Mouse (Mus musculus) brain, embryonic 14.5 days (tissue): ENCODE results near the gene Gm39653. TPM values are rescaled to one million over a fixed set of nuclear protein-coding genes. Genes with fewer than 3 reads are reported as not detected.
"Not testable (repeated sequence)": the region's sequence is repeated elsewhere in the genome, so short reads cannot be mapped to it uniquely, and the experiment has no call there.

ENCODE experiments used
- DNase-seq: peaks from one replicate; pipeline ENCODE4 v3.0.0-alpha.2; 2011; ENCODE audit warnings: low read depth
- CTCF ChIP-seq: fragments of 200-500 bp; IDR thresholded peaks from 2 replicates; pipeline ENCODE4 v1.5.1; 2012; ENCODE audit warnings: inconsistent platforms, mild to moderate bottlenecking, moderate library complexity, borderline replicate concordance; ENCODE audit not compliant: insufficient read depth, insufficient read length; ENCODE audit errors: extremely low read depth
- POLR2A ChIP-seq: fragments of 200-500 bp; IDR thresholded peaks from 2 replicates; pipeline ENCODE4 v1.6.1; 2012; ENCODE audit warnings: mild to moderate bottlenecking, inconsistent platforms, borderline replicate concordance; ENCODE audit not compliant: poor library complexity, insufficient read depth, insufficient read length, severe bottlenecking; ENCODE audit errors: extremely low read depth
- polyA plus RNA-seq: library from polyadenylated mRNA; depleted of rRNA; stranded (reverse); fragments of >200 nt; gene quantifications from 2 replicates; pipeline ENCODE4 v1.2.3, GENCODE M21; 2012; rRNA removed

Gm39653 gene
- polyA plus RNA-seq, 1 experiment, result not detected

DNA sequence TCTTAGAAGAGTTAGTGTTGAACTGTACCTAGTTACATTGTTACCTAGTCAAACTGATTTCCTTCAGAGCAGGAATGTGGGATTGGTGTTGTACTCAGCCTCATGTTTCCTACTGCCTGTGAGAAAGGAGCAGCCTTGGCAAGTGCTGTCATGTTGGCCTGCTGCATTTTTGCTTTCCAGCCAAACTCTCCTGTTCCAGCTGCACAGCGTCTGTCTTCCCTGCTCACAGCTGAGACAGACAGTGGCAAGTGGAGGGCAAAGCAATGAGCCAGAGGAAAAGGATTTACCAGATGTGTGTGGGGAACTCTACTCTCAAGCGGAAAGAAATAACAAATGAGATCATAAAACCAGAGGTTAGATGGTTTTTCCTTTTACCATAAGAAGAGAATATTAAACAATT is 12.4 kb downstream of the Gm39653 start:
- peak; percentile 32 for DNase-seq
- TF ChIP-seq POLR2A (no peak), CTCF (no peak)

DNA sequence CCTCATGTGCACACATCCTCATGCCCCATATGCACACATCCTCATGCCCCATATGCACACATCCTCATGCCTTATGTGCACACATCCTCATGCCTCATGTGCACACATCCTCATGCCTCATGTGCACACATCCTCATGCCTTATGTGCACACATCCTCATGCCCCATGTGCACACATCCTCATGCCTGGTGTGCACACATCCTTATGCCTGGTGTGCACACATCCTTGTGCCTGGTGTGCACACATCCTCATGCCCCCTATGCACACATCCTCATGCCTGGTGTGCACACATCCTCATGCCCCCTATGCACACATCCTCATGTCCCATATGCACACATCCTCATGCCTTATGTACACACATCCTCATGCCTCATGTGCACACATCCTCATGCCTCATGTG is 14.6 kb downstream of the Gm39653 start:
- DNase-seq, result not testable (repeated sequence)

DNA sequence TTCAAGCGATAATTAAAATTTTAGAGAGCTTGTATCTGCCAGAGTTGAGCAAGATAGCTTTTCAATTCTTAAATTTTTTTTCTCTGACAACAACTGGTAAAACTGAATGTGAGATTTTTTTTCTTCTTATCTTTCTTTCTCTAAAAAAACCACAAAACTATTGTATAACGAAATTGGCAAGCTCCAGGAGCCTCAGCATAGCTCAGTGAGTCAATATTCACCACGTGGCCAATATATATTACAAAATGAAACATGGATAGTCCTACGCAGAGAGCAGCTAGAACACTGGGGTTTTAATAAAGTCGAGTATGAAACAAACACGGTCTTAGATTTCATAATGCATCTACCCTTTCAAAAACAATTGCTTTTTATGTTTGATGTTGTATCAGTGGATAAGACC is 24.2 kb downstream of the Gm39653 start:
- DNase-seq, result no peak
- no peak for TF ChIP-seq POLR2A
- TF ChIP-seq CTCF, result no peak

DNA sequence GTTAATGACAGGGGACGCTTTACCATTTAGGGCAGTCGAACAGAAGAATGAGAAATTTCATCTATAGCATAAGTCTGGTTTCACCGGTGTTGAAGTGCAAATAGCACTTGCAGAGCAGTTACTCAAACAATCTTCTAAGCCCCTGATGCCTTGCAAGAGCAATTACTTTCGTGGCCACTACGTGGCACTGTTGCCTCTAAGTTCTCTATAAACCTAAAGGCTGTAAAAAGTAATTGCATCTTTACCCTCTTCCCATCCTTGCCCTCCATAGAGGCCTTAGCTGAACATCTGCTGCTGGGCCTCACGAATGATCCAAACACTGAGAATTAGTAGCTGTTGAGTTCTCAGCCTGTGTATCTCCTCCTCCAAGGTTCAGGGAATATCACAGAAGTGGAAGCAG is 42.2 kb downstream of the Gm39653 start:
- peak; percentile 87 for DNase-seq
- TF ChIP-seq POLR2A (no peak), CTCF (peak; percentile 78; the same call in 1 of the 2 replicates)

DNA sequence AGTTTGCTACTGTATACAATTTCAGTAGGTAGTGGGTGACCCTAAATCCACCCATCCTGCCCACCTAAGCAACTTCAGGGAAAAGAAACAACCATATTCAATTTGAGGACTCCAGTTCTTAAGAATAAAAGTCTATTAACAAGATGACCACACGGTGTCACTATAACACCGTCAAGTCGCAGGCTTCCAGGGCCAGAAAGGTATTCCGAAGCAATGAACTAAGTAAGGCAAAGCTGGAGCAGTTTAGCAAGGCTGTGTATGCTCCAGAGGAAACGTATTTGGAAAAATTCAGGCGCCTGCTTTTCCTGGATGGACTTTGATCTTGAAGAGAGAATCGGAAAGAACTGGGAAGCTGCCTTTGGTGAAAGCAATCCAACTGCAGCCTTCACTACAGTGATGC is 43.8 kb downstream of the Gm39653 start:
- TF ChIP-seq POLR2A (no peak), CTCF (peak; percentile 73; the same call in 1 of the 2 replicates)
- peak; percentile 93 for DNase-seq

DNA sequence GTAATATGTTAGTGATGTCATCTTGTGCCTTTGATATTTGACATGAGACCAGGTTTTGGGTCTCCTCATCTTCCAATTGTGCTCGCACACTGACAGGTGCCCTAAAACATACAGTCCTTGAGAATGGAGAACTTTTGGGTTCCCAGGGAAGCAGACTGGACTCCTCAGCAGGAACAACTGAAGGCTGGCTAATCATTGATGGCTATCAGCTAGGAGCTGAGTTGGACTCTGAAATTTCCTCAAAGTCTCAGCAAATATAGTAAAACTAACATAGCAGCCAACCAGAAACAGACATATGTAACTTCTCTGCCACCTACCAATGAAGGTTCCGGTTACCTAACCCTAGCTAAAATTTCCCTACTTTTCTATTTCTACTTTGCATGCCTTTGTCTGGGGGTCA is 50.3 kb downstream of the Gm39653 start:
- TF ChIP-seq CTCF, result no peak
- no peak for TF ChIP-seq POLR2A
- DNase-seq, result no peak

DNA sequence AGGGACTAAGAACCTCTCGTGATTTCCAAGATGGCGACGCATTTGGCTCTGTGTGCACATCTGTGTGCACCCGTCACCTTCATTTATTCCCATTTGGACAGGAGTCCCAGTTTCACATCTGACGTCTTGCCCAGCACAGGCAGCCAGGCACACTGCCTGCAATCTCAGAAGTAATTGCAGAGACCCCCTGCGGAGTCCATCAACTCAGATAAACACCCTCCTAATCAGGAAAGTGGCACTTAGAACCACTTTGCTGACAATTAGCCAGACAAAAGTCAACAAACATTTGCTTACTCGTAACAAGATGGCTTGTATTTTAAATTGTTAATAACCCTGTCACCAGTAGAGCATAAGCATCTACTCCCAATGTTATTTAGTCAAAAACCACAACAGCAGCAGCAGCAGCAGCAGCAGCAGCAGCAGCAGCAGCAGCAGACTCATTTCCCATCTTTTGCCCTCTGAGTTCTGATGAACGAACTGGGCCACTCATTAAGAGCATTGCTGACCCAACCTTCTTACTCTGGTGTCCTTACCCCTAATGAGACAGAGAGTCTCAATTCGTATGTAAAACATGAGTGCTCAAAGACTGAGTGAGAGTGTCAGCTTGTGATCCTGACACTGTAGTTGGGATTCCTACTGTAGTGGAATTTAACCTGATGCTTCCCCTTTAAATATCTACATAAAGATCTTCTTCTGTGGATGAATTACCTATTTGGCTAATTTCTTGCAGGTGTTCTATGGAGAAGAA is 51.6 kb downstream of the Gm39653 start:
- peak; percentile 77 for DNase-seq
- TF ChIP-seq POLR2A (no peak), CTCF (no peak)

DNA sequence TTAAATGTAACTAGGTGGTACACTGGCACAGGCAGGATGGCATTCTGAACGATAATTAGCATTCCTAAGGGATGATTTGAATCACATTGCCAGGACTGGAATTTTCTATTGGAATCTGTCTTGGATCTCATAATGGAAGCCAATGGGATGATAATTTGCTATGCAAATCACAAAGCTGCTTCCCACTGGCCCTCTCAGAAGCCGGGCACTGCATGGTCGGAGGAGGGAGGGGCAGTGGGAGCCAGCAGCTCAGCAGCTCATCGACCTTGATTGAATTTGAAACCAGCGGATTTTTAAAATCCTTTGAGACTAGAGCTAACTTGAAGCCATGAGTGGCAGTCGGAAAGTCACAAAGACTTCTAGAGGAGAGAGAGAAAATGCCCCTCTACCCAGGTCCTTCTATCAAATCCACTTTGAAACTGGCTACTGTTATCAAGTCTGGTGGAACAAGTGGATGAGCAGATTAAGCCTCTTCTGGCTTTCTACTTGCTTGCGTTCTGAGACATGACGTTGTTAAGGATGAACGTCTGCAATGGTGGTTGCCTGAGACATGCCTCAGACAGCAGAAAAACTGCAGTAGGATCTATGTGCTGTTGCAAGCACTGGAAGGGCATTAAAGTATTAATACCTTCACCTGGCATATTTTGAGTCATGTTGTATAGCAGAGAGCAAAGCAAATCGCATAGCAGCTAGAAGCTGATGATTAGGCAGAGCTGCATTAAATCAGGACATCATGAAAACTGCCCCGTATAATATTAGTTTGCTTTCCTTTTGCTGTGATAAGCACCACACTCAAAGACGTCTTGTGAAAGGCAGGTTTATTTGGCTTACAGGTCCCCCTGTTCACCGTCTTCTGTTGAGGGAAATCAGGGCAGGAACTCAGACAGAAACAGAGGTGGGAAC is 52.4 kb downstream of the Gm39653 start:
- TF ChIP-seq POLR2A (no peak), CTCF (no peak)
- DNase-seq, result peak; percentile 77

DNA sequence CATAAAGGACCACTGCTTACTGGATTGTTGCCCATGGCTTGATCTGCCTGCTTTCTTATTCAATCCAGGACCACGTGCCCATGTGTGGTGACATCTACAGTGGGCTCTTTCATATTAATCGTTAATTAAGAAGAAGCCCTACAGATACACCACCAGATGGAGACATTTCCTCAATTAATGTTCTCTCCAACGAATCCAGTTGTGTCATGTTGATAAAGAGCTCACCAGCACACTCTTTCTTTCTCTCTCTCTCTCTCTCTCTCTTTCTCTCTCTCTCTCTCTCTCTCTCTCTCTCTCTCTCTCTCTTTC is 53.0 kb downstream of the Gm39653 start:
- TF ChIP-seq POLR2A, result no peak
- peak; percentile 47; the same call in 1 of the 2 replicates for TF ChIP-seq CTCF
- peak; percentile 95 for DNase-seq

Other genes starting within 250 kb of the Gm39653 start
- 23.6 and 29.4 TPM in 2 replicates for gene Adam23, start 170.1 kb upstream of the Gm39653 start, polyA plus RNA-seq
- 0.01 and 0.10 TPM in 2 replicates for gene Dytn, start 71.0 kb downstream of the Gm39653 start, polyA plus RNA-seq
- 0.20 and 0.53 TPM in 2 replicates for gene Mdh1b, start 114.3 kb downstream of the Gm39653 start, polyA plus RNA-seq
- 17.1 TPM in 2 replicates for gene Fastkd2, start 114.6 kb downstream of the Gm39653 start, polyA plus RNA-seq
- gene 4933402D24Rik, start 153.3 kb downstream of the Gm39653 start, polyA plus RNA-seq, result 0.08 TPM in 2 replicates